In the genomic region with DNA sequence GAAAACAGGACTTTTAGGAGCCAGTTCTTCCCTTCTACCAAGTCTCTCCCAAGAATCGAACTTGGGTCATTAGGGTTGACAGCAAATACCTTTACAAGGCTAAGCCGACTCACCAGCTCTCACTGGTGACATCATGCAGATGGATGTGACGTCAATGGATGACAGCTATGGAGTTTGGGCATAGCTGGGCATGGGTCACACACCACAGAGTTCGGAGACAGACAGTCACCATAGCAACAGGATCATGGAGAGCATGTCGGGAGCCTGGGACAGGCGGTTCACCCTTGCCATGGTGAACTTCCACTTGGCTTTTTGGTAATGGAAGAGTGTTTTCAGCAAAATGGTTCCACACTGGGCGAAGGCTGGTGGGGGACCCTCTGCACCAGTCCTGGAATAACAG, we compare ENCODE assay signal across 14 mouse cellular contexts.
DNase-seq lines count a peak whose midpoint lies in the region; ATAC-seq lines count a peak whose summit lies in the region.
"Had no signal": no experiment of that assay in that cellular context is flagged by ENCODE, and none has a peak within 500 bp of the region (broad histone marks: within the 10 kb centered on the region; RNA-seq: fewer than 3 reads in every experiment).

No protein-coding gene starts in this region.

- no peak overlapping the region for H3K9ac ChIP-seq in neural tube, embryonic 11.5 days (ENCODE audit: low read length)
- no peak overlapping the region for H3K9ac ChIP-seq in hindbrain, embryonic 11.5 days (ENCODE audit: low read depth, low read length)

- H3K36me3 ChIP-seq in neural tube, embryonic 11.5 days (ENCODE audit: control insufficient read depth, insufficient read depth, low read length), result no peaks in the 10 kb centered on the region
- H3K36me3 ChIP-seq in hindbrain, embryonic 11.5 days (ENCODE audit: control insufficient read depth, insufficient read depth, low read length), result no peaks in the 10 kb centered on the region

- peak overlapping the region; percentile 72; the same call in 1 of the 2 replicates for H3K27ac ChIP-seq in neural tube, embryonic 11.5 days (ENCODE audit: low read depth, low read length)
- H3K27ac ChIP-seq in hindbrain, embryonic 11.5 days (ENCODE audit: low read depth, low read length), result peak overlapping the region; percentile 63; the same call in 1 of the 2 replicates
- H3K27ac ChIP-seq: macrophage had no signal

- H3K4me2 ChIP-seq in neural tube, embryonic 11.5 days (ENCODE audit: low read depth), result peak overlapping the region; percentile 11; the same call in 1 of the 2 replicates
- H3K4me2 ChIP-seq in hindbrain, embryonic 11.5 days (replicated peaks; ENCODE audit: low read depth, low read length), result no peak overlapping the region

- WGBS in neural tube, embryonic 11.5 days, result 44% methylated on average over 7 of the region's 7 CpGs
- WGBS in hindbrain, embryonic 11.5 days, result 49% methylated on average over 7 of the region's 7 CpGs

- no peak overlapping the region for H3K4me3 ChIP-seq in neural tube, embryonic 11.5 days (ENCODE audit: low read depth, low read length)
- no peak overlapping the region for H3K4me3 ChIP-seq in hindbrain, embryonic 11.5 days (ENCODE audit: low read depth, low read length)
- H3K4me3 ChIP-seq: erythroblast, embryonic 14.5 days had no signal

- H3K27me3 ChIP-seq in neural tube, embryonic 11.5 days (ENCODE audit: control insufficient read depth, insufficient read depth, low read length), result no peaks in the 10 kb centered on the region
- no peaks in the 10 kb centered on the region for H3K27me3 ChIP-seq in hindbrain, embryonic 11.5 days (ENCODE audit: control insufficient read depth, insufficient read depth, low read length)

- peak; percentile 80 for ATAC-seq in neural tube, embryonic 11.5 days (ENCODE audit: insufficient read depth, low FRiP score, low TSS enrichment)
- peak; percentile 68 for ATAC-seq in hindbrain, embryonic 11.5 days (ENCODE audit: low FRiP score)

- no peaks in the 10 kb centered on the region for H3K9me3 ChIP-seq in neural tube, embryonic 11.5 days (ENCODE audit: control insufficient read depth, low read length)
- H3K9me3 ChIP-seq in hindbrain, embryonic 11.5 days (ENCODE audit: control insufficient read depth, low read length), result no peaks in the 10 kb centered on the region

- peaks cover 16% of the 10 kb centered on the region for H3K4me1 ChIP-seq in neural tube, embryonic 11.5 days (ENCODE audit: control insufficient read depth, insufficient read depth, low read length)
- H3K4me1 ChIP-seq in hindbrain, embryonic 11.5 days (replicated peaks; ENCODE audit: control insufficient read depth, insufficient read depth, low read length), result peaks cover 5% of the 10 kb centered on the region; the same call in 1 of the 2 replicates

- peak; percentile 38 for DNase-seq in neural tube, embryonic 11.5 days (ENCODE audit: low spot score)
- no peak for DNase-seq in neural tube, embryonic 10.5 days (ENCODE audit: extremely low spot score, low spot score)
- DNase-seq in hindbrain, embryonic 11.5 days (ENCODE audit: low spot score), result peak; percentile 51
- DNase-seq in mesoderm, embryonic 11.5 days (ENCODE audit: low read depth, low spot score), result peak; percentile 52
- peak; percentile 59 for DNase-seq in retina, embryonic 14.5 days (ENCODE audit: low spot score)
- no peak for DNase-seq in layer of hippocampus, postnatal 14 days (ENCODE audit: low spot score in 2 of 2)
- no peak for DNase-seq in spleen, postnatal 14 days (ENCODE audit: low spot score in 2 of 2)
- no peak for DNase-seq in urinary bladder, adult 18-20 months (ENCODE audit: low spot score in 2 of 2)
- DNase-seq: cerebellum, adult 8-10 months; gastrocnemius, postnatal 36 days; kidney, adult 11 months; kidney, postnatal 4 days had no signal

Comparison
In these comparisons a context has a peak if more than half of its experiments do, and no peak if none do; other contexts are left out.
1. DNase-seq: peak in neural tube, embryonic 11.5 days (single experiment), hindbrain, embryonic 11.5 days (single experiment), mesoderm, embryonic 11.5 days (single experiment) and retina, embryonic 14.5 days (single experiment); none in neural tube, embryonic 10.5 days (single experiment), layer of hippocampus, postnatal 14 days (0 of 2), spleen, postnatal 14 days (0 of 2) and urinary bladder, adult 18-20 months (0 of 2).